Mouse (Mus musculus) lung, adult 18-20 months (tissue): ENCODE results near the gene Vstm2a.

ENCODE experiments used
- DNase-seq, 2 experiments: peaks; one replicate each; pipeline ENCODE4 v3.0.0; 2022; ENCODE audit warnings: mixed read lengths in 2 of 2

Gene Vstm2a

DNA sequence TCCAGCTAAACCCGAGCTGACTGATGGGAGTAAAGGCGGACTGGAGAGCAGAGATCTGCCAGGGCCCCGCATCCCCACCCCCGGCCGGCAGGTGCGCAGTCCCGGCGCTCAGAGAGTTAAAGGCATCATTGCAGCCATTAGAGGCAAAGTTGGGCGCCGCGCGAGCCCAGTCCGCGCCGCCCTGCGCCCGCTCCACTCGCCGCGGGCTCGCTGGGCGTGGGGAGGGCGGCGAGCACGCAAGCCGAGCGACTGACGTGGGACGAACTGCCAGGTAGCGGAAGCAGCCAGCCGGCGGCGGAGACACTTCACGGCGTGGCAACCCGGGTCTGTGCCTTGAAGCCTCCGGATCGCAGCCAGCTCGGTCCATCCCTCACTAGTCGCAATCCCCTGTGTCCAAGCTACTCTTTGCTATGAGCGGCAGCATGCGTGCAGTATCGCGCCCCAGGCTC is at the start of gene Vstm2a:
TSS of gene Vstm2a (plus strand) at position 252 of the 449 bp plus-strand sequence.
- DNase-seq = no peak

GRCm38 (mm10) chr11:16257011-16257410 is 513 bp upstream of the Vstm2a start:
- no peak for DNase-seq

GRCm38 (mm10) chr11:16258300-16258699 is 776 bp downstream of the Vstm2a start:
- peak in 1 of 2 experiments; percentile 7 for DNase-seq

GRCm38 (mm10) chr11:16259876-16260275 is 2.4 kb downstream of the Vstm2a start:
- no peak for DNase-seq

DNA sequence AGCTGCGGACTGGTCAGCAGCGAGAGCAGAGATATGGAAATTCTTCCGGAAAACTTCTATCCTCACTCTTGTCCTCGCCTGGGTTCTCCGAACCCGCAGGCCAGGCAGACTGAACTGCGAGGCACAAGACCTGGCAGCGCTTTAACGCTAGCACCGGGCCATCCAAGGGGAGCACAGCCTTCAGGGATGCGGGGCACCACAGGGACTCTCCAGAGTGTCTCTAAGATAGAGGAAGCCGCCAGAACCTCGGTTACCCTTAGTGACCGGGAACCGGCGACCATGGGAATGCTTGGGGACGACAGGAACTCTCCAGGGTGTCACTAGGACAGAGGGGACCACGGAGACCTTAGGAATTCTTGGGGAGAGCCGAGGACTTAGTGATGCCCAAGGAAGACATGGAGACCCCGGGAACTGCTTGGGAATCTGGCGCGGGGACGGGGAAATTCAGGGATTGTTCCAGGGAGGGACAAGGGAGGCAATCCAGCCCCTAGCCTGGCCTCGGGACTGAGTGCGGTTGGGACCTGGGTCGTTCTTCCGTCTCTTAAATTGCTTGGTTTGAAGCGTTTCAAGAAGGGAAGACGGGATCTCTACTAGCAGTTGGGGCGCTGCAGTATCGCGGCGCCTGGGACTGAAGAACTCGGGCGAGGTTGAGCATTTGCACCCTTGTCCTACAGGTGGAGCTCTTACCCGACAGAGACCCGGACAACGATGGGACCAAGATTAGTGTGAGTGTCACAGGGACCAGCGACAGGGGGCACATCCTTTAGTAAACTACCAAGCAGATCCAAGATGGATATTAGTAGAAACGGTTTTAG is 3.4 kb downstream of the Vstm2a start:
- DNase-seq = peak; percentile 19 to 22

DNA sequence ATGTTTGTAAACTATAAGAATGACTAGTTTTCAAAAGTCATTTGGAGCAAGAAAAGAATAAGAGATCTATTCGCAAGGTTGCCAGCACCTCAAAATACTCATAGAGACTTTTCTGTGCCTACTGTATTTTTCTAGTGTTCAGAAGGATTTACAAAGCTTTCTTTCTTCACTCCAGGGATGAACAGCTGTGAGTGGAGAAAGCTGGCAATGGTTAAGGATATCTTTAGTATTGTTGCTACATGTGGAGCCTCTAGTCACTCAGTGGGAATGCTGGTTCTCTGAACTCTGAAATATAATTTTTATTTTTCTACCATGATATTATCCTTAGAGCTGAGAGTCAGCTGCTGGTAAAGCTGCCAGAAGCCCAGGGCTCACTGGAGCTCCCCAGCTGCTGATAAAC is 10.9 kb downstream of the Vstm2a start:
- no peak for DNase-seq

DNA sequence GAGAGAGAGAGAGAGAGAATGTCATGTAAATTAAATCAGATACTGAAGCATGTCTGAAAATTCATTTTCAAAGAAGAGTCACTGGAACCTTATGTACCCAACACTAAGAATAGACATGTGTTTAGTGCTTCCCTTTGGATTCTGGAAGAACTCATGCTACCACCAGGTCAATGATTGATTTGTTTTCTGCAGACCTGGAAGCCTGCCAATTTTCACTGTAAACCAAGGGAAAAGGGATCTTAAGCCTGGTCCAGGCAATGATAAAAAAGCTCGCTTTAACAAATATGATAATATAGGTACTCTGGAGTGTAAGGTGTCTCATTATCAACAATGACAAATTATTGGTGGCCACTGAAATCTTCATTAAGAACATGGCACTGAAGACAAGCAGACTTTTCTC is 32.9 kb downstream of the Vstm2a start:
- DNase-seq = no peak

DNA sequence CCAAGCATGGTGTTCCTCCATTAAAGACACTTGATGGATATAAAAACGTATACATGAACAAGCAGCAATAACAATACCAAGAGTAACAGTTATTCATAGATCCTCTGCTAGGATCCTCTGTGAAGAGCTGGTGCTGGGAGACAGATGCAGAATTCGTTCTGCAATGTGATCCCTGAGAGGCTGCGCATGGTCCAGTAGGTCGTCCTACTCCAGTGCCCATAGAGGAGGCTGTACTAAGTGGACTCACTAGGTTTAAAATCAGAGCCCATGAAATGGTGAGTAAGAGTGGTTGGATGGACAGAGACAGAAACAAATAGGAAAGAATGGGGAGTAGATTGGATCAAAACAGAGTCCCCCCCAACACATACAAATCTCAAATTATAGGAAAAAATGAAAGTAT is 35.4 kb downstream of the Vstm2a start:
- no peak for DNase-seq

GRCm38 (mm10) chr11:16296521-16296920 is 39.0 kb downstream of the Vstm2a start:
- DNase-seq = no peak

DNA sequence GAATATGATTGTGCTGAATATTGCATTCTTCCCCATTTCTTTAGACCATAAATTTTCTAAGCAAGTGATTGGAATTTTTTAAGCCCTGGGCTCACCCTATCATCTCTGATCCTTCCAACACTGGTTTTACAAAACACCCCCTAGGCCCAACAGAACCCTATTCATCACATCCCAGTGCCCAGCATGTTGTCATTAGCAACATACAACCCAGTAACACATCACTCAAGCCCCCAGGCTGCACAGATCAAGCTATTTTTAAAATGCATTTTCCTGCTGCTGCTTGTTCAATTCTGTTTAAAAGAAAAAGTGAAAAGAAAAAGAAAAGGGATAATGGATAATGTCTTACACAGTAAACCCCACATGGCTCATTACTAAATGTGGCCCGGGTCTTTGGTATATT is 42.0 kb downstream of the Vstm2a start:
- DNase-seq = no peak

GRCm38 (mm10) chr11:16299960-16300359 is 42.4 kb downstream of the Vstm2a start:
- no peak for DNase-seq

DNA sequence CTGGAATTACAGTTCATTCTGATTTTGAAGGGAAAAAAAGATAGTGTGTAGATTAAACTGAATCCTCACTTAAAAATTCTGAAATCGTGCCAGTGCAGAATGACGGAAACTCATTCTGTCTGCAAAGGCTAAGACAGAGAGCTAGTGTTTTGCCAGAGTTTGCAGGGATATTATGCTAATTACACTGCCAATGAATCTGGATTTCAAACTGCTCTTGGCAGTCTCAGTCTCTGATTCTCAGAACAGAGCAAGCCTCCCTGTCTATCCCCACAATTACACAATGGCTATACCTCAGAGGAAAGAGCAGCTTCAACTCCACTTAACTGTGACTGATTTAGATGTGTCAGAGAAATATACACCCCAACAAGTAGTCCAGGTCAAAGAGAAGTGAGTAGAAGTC is 43.2 kb downstream of the Vstm2a start:
- DNase-seq = no peak

DNA sequence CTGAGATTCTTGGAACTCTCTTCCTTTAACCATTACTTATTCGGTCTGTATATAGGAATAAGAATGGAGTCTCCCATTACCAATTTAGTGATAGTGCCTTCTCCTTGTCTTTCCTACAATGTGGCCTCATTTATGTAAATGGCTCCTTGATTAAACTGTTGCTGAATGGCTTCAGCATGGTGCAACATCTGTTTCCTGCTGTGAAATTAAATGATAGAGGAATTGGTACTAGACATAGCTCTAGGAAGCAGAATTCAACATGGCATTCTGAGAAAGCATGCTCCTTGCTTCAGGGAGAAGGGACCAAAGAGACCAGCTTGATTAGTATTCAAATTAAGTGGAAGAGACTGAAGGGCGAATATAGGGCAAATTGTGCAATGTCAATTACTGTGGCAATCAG is 57.6 kb downstream of the Vstm2a start:
- no peak for DNase-seq

GRCm38 (mm10) chr11:16345179-16345578 is 87.7 kb downstream of the Vstm2a start:
- no peak for DNase-seq

DNA sequence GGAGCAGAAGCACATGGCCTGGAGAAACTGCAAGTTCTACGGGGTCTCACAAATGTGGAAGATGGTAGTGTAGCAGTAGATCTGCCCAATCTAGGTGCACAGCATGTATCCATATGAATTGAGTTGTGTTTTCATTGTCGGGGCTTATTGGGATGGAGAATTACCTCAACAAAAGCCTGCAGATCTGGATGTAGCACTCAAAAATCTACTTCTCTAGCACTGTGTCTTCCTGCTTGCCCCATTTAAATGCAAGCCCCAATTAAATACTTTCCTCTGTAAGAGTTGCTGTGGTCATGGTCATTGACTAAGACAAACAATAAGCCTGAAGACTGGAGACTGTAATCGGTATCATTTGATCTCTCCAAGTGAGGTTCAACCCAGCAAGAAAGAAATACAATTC is 88.2 kb downstream of the Vstm2a start:
- no peak for DNase-seq

GRCm38 (mm10) chr11:16351915-16352314 is 94.4 kb downstream of the Vstm2a start:
- no peak for DNase-seq

DNA sequence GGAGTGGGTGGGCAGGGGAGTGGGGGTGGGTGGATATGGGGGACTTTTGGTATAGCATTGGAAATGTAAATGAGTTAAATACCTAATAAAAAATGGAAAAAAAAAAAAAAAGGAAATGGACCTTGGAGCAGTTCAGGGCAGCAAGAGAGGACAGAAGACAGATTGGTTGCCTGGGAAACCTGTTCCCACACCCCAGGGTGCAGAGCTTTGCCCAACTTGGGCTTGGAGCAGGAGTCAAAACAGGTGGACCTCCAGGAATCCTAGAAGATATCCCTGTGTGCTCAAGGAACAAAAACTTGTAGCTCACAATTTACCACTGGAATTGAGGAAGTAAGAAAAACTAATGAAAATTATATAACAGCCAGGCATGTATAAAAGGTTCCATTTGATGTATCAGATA is 96.8 kb downstream of the Vstm2a start:
- no peak for DNase-seq

DNA sequence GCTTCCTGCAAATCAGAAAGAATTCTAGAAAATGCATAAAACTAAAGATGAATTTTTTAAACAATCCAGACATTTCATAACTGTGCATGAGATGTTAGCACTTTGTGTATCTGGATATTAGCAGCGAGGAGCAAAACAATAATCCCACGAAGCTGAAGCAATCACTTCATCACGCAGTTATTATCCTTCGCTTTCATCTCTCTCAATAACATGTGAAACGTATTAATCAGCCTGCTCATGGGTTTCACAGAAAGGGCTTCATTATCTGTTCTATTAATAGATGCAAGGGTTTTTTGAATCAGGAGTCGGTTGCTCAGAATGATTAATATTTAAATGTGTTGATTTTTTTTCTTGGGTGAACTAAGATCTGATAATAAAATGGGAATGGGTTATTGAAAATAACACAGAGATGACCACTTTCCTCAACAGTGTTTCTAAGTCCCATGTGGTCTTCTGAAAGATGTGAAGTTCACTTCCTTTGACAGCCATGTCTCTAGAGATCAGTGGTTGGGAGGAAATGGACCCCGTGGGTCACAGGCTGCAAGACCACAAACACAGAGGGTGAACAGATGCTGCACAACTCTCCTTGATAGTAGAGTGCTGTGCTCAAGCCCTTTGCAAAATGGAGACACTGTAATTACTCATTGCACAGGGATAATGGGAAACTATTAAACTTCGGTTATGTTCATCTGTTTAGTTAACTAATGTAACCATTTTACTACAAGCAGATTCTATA is 109.5 kb downstream of the Vstm2a start:
- DNase-seq = no peak

DNA sequence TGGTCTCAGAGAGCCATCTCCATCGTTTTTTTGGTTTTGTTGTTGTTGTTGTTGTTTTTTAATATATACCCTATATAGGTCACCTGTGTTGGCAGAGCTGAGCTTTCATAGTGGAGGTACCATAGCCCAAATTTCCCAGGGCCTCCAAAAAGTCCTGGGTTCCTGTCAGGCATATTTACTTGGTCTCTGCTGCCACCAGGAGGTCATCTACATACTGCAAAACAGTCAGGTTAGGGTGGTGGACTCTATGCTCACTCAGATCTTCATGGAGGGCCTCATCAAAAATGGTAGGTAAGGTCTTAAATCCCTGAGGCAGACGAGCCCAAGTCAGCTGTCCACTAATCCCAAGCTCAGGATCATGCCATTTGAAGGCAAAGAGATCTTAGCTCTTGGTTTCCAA is 146.1 kb downstream of the Vstm2a start:
- no peak for DNase-seq

GRCm38 (mm10) chr11:16411736-16412135 is 154.2 kb downstream of the Vstm2a start:
- DNase-seq = no peak

DNA sequence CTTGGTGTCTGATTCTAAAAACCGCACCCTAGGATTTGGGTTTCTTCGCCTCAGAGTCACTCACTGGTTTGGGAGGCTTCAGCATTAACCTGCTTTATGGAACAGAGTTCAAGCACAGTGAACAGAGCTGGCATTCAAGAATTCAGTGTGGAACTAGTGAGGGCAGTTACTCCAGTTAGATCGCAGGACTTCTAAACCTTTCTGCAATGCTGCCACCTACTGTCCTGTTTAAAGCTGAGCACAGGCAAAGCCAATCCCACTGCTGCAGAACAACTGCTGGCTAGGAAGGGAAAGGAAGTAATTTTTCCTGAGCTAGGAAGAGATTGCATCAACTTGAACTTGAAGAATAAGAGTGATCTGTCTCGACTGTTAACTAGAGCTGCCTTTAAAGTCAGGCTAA is 155.1 kb downstream of the Vstm2a start:
- peak in 1 of 2 experiments; percentile 13 for DNase-seq

DNA sequence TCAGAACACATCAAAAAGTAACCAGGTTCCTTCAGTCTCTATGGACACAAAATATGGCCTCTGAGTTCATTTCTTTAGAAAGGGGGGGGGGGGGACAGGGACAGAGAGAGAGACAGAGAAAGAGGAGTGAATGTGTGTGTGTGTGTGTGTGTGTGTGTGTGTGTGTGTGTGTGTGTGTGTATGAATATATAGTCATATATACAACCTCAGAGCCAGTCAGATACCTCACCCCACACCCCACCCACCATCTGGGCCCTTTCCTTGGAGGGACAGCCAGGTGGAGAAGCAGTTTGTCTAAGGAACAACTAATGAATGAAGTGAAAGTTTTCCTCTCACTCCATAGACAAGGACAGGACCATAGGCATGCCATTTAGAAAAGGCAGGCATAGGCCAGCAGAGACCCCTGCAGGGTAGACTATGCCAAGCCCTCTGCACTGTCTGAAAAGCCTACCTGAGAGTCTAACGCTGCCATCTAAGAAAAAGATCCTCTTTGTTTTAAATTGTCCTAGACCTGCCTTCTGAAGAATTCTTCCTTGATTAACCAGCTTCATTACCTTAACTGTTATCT is 155.6 kb downstream of the Vstm2a start:
- DNase-seq = no peak

- no peak for DNase-seq
Observed at GRCm38 (mm10) chr11:16439548-16440251, 182.2 kb downstream of the Vstm2a start.
